Mouse (Mus musculus): ENCODE results near the gene G430095P16Rik.
A peak's percentile ranks its signal among the peaks of the same experiment; 100 is the strongest.

Gene G430095P16Rik

DNA sequence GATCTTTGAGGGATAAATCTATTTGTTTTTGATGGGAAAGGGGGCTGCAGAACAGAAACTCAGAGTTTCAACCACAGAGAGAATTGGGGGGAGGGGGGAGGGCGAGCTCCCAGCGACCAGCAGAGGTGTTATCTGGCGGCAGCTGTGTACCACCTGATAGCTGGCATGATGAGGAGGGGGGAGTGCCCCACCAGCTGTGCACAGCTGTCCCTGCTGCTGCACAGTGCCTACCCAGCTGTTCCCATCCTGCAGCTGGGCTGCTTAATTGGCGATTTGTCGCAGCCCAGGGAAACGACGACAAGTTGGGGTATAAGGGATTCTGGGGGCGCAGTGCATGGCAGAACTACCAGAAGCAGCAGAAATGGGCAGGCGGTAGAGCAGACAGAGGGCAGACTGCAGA is 1.9 kb downstream of the G430095P16Rik start:
- DNase-seq, result no peak

DNA sequence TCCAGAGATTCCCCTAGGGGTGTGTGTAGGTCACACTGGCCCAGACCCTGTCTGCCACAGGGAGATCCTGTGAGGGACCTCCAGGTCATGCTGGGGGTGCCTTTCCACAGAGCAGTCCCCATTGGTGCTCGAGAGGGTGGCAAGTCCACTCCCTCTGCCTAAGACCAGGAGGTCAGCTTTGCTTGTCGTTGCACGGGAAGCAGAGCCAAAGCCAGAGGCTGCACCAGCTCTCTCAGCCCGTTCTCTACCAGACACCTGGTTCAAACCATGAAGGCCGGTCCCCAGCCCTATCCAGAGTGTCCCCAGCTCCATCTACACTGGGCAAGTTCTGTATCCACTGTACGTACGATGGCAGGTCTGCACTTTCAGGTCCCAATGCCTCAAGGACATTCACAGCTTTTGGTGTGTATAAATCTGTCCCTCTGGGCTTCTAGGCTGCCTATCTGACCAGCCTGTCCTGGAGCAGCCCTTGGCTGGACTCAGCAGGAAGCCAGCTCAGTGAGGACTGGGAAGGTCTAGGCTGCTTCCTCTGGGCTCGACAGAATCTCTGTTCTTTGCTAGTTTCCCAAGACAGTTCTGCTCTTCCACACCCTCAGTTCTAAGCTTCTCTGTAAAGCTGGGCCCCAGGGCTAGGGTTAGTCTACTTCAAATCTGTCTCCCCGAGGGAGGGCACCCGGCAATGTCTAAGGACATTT is 2.6 kb downstream of the G430095P16Rik start:
- no peak for DNase-seq

DNA sequence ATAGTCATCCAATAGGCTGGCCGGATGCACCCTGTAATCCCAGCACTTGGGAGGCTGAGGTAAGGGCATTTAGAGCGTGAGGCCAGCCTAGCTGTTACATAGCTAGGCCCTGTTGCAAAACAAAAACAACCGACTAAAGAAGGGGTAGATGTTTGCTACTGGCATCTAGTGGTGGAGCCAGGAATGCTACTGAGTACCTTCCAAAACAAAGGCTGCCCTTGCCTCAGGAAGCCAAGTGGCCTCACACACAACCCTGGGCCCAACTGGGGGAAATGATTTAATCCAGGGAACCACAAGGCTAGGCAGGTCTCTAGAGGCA is 3.1 kb downstream of the G430095P16Rik start:
- DNase-seq, result peak; percentile 71

DNA sequence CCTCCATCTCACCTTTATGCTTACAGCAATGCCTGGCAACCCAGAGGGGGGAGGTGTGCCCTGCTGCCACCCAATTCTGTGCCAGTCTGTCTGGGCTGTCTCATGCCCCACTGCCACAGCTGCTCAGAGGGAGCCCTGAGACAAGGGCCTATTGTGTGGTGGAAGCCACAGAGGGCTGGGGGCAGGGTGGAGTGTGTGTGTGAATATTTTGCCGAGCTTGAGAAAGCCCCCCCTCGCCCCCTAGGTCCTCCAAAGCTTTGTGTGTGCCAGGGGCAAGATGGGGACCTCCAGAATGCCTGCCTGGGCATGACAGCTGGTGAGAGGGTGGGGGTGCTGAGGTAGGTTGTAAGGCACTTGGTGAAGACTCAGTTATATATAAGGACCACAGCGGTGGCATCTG is 5.7 kb downstream of the G430095P16Rik start:
- no peak for DNase-seq

DNA sequence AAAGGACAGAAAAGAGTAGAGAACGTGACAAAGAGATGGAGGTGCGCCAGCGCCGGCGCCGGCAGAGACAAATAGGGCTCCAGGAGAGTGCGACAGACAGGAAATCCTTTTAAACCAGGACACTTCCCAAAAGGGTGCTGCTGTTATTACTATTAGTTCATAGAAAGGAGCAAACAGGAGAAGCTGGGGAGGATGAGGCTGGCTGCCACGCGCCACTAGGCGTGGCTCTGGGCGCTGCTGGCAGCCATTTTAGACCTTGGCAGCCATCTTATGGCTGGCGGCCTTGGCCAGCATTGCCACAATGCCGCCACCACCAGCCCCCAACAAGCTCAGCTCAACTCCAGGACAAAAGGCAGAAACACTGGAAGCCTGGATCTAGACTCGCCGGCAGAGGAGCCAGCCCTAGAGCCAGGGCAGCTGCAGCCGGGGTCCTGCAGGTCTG is 7.1 kb downstream of the G430095P16Rik start:
- peak; percentile 61 for DNase-seq

DNA sequence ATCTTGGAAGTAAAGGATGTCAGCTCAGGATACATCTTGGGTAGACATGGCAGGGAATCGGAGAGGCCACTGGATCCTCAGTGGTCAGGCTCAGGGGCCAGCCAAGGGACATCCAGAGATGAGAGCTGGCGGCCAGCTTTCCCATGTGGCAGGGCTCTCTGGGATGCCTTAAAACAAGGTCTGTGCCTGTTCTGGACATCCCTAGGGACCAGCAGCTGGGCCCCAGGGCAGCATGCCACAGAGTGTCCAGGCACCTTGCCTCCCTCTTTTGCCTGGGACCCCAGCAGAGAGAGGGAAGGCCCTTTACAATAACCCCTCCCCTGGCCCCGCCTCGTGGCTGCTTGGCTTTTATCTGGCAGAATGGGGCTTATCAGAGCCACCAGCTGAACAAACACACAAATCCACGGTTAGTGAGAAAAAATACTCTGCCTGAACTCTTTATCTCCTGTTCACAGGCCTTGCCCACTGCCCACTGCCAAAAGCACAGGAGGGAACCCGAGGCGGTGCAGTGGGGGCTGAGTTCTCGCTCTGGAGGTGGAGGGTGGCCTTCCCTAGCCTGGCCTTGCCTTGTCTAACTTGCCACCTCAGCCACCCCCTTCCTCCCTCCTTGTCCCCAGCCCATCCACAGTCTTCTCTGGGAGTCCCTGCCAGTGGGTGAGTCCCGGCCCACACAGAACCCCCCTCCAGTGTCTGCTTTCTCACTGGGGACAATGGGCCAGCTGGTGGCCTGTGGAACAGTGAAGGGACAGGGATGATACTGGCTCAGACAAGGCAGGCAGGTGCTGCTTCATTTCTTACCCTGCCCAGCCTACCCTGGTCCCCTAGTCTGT is 7.9 kb downstream of the G430095P16Rik start:
- no peak for DNase-seq

DNA sequence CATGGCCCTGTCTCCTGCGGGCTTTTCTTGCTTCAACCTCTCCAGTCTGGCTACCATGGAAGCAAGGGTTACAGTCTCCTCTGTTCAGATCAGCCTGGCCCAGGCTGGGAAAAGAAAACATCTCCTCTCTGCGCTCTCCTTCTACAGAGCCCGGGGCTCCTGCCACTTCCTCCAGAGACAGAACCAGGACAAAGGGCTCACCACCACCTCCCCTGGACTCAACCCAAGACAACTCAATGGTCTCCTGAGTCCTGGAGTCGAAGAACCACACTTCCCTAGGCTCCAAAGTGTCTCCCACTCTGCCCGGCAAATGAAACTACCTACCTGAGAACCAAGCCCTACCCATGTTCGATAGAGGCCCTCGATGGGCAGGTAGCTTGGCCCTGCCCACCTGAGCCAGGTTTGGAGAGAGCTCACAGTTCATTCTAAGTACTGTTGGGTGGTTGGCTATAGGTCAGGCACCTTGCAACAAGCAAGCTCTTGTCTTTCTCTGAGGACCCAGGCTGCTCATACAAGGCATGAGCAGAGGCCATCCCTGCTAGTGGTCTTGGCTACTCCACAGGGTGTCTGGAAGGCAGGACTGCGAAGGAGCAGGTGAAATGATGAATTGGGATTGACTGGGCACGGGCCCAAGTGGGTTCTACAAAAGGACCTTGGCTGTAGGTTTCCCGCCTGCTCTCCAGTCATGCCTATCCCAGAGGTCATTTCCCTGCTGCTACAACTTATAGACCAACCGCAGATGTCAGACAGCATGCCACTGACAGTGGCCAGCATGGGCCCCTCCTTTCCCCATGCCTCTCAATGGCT is 8.8 kb downstream of the G430095P16Rik start:
- no peak for DNase-seq

DNA sequence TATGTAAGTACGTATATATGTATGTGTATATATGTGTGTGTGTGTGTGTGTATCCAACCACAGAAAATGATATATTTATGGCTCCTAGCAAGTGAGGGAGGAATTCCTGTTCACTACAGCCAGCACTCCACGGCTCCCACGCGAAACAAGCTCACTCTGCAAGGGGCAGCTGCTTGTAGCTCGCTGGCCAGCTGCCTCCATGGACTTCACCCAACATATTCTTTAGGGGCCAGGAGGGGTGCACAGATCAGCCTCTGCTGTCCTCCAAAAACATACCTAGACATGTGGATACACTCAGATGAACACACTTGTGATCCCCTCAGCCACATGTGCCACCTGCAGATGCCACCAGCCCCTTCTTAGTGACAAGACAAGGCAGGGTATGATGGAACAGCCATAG is 9.7 kb downstream of the G430095P16Rik start:
- DNase-seq, result no peak

DNA sequence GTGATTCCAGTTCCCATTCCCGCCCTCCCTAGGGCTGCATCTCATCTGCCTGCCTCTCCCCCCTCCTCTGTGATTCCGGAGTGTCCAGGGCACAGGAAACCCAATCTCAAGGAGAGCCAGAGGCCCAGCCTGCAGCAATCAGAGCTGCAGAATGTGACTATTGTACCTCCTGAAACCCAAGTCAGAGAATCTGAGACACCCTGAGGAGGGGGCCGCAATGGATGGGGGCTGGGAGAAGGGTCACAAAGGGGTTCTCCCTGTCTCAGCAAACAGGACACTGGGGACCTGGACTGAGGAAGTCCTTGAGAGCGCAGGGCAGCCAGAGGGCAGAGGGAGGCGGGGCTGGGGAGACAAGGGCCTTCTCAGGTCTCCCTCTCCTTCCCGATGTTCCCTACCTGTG is 10.2 kb downstream of the G430095P16Rik start:
- no peak for DNase-seq

DNA sequence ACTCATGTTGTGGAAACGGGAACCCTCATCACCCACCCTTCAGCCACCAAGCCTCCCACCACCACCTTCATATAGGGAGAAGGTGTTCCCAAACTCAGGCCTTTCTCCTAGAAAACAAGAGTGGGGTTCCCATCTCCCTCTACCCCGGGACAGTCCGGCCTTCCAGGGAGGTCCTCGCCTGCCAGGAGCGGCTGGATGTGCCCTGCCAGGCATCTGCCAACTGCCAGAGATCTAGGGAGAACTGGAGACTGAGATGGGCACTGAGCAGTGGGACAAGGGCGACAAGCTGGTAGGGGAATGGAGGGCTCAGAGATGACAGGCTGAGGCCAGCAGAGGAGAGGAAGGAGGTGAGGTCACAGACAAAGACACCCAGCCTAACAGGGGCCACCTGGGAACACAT is 11.2 kb downstream of the G430095P16Rik start:
- no peak for DNase-seq

DNA sequence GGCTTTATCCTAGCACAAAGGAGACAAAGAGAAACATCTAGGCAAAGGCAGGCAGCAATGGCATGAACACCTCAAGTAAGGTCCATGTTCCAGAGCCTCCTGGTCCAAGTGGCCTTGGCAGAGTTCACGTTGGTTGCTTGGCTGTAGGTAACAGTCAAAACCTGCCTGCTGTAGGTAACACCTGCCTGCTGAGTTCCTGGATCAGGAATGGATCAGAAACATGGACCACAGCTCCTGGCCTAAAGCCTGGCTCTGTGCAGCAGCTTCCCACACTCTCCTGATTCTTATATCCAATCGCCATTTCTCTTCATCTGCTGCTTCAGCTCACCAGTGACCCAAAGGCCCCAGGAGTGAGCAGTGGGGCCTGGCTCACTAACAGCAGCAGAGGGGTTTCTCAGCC is 11.9 kb downstream of the G430095P16Rik start:
- DNase-seq, result no peak

DNA sequence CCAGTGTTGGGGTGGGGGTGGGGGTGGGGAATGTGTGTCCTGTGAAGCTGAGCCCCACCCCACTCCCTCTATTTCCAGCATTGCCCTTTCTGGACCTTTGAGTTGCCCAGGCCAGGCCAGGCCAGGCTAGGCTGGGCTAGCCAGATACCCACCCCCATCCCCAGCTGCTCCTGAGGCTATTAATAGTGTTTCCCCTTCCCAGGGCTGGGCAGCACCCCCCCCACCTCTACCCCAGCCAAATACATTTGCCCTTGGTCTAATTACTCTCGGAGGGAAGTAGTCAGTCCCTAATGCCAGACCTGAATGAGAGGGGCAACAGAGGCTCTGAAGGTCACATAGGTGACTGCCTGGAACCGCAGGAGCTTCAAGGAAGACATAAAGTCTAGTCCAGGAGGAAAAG is 12.8 kb downstream of the G430095P16Rik start:
- no peak for DNase-seq

DNA sequence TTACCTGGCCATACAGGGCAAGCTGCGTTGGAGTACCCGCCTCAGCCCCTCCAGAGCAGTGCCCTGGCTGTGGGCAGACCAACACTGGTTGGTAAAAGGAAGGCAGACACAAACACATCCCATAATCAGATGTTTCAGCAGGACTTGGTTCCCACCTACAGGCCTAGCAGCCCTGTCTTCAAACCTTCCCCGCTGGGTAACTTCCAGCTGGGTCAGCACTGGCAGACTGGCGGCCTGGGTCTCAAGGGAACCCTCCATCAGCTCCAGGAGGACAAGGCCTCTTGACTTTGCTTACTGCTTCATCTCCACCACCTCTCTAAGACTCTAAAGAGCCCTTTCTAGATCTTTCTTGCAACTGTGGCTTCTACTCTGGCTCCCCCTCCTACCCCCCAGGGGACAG is 13.7 kb downstream of the G430095P16Rik start:
- DNase-seq, result no peak

DNA sequence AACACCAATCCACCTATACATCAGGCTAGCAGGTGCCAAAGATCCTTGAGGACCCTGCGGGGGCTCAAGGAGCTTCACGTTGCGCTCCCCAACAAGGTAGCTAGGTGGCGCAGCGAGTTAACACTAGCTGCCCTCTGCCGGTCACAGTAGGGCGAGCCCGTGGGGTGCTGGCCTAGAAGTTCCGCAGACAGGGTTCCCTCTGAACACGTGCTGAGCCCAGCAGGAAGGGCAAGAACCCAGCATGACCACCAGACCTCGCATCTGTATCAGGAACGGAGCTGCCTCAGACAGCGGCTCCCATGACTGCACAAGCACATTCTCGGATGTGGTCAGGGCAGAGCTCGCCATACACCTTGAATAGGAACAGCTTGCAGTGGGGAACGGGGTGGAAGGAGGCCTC is 14.8 kb downstream of the G430095P16Rik start:
- peak; percentile 81 for DNase-seq

DNA sequence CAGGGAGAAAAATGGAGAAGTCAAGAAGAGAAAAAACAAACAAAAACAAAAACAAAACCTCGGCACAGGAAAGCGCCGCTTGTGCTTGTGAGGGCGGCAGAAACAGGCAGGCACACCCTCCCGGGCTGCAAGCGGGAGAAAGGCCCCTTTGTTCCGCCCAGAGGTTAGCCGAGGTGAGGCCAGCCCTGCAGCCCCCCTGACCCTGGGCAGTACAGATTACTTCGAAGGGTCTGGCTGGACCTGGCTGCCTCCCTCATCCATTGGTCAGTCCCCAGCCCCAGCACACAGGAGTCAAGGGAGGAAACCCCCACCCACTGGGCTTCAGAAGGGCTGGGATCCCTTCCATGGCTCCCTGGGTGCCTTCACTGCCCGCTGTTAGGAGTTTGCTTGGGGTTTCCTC is 15.5 kb downstream of the G430095P16Rik start:
- no peak for DNase-seq

DNA sequence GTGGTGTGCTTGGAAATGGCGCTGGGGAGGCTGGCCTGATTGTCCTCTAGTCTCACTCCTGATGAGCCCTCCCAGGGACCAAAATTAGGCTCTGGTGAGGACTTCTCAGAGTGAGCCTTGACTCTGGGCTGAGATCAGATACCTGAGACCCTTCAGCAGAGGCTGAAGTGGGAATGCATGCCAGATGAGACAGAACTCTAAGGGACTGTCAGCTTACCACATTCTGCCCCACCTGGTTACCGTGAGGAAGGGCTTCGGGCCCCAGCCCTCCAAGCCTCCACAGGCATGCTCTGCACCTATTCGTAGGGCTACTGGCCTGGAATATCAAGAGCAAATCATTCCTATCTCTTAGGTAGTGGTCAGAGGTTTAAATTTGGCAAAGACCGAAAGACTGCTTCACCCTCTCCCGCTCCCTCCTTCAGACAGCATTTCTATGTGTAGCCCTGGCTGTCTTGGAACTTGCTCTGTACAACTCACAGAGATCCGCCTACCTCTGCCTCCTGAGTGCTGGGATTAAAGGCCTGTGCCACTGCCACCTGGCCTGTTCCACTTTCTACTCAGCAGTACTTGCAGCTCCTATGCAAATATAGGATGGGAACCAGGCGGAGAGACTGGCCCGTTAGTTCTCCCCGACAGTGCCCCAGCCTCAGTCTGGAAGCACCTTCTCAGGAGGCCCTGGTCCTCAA is 16.1 kb downstream of the G430095P16Rik start:
- DNase-seq, result no peak

DNA sequence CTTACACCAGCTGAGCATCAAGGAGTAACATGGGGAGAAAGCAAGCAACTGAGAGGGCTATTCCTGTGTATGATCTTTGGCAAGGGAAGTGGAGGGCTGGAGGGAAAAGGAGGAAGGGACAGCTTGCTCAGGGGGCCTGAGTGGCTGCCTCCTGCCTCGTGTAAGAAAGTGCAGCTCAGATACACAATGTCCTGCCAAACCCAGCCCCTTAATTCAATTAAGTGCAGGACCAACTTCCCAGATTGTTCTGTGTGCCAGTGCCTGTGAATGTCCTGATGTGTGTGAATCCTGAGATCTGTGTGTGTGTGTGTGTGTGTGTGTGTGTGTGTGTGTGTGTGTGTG is 16.6 kb downstream of the G430095P16Rik start:
- no peak for DNase-seq

DNA sequence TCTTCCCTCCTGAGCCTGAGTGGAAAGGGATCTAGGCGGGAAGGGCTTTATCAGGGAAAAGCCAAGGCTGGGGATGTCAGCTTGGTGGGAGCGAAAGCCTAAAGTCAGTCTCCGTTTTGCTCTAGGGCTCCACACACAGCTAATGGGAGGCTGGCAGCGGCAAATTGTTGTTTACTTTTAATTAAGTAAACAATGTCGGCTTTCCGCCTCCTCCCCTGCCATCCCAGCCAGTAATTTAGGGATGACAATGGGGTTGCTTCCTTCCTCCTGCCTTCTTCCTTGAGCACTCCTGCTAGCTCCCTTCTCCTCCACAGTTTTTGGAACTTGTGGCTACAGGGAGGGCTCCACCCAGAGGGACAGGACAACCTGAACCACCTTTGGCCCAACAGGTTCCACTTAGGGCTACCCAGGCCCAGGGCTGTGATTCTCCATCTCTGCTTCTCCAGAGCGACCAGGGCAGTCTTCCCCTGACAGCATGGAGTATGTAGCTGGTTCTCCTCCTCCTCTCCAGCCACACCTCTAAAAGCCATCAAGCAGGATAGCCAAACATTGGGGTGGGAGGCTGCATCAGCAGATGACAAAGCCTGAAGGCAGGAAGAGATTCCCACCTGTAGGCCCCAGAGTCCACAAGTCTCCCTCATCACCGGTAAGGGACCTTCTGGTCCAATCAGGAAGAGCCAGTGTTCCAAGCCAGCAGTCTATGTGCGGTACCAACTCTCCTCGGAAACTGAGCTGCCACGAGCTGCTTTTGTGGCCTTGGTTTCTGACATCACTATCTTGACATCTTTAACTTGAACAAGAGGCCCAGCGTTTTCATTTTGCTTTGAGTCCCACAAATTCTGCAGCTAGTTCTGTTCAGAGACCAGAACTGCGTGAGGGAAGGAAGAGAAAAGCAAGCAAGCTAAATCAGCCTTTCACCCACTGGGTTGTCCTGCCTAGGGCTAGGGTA is 18.4 kb downstream of the G430095P16Rik start:
- no peak for DNase-seq

DNA sequence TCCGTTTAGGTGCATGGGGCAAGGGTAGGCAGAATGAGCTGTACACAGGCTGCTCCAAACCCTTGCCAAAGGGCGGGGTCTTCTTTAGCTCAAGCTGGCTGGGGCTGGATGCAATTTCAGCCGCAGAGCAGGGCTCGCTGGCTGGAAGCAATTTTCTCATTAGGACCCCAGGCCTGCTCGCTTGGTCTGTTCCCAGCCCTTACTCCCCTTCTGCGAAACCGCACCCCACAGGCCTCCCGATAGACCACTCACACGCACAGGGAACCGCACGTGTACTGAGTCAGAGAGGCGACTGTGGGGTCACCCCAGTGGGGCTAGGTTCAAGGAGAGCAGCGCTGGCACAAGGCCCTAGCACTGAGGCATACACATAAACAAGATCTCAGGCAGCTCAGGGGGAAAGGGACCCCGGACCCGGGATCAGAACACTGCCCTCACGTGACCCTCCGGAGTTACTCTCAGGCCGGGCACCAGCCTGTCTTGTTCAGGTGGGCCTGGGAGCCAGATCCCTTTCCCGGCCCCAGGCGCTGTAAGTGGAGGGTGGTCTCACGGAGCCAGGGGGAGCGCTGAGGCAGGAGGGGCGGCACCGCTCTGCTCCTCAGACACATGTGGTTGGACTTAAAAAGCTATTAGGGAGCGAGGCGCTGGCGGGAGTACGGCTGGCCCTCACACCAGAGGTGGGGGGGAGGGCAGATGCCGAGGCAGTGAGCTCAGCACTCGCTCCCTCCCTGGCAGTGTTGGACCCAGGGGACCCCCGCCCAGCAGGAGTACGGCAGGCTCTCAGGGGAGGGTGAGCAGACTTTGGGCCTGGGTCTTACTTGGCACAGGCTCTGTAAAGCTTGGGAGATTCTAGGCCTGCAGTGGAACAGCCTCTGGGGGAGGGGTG is 19.6 kb downstream of the G430095P16Rik start:
- DNase-seq, result no peak

DNA sequence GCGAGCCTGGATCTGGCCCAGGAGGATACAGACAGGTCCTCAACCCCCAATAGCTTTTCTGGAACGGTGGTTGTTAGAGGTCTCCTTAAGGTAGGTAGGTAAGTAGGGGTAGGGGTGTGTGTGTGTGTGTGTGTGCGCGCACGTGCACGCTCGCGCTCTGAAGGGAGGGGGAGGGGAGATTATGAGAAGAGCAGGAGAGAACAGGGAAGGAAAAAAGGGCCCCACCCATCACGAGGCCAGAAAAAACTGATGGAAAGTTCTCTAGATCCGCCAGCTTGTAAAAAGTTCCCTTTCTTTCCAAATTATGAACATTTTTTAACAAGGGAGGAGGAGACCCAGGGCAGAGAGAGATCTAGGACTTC is 20.2 kb downstream of the G430095P16Rik start:
- DNase-seq, result no peak
